Mouse (Mus musculus): ENCODE data around the gene Iqgap1.
"Not testable (repeated sequence)": the region's sequence is repeated elsewhere in the genome, so short reads cannot be mapped to it uniquely, and the experiment has no call there.

The Iqgap1 gene

DNA sequence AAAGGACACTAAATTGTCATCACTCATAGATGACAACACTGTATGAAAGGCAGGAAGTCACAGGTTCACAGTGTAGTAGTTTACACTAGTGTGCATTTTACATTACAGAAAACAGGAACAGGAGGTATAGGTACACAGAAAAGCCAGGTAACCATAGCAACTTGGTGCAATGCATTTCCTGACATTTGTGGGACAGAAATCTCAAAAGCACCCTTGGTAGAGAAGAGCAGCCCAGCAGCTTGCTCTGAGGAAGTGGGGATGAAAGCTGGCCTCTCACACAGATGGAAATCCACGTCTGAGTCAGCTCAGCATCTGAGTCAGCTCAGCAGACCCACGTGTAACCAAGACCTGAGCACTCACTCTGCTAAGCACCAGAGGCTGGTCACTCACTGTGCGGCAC lies 59.7 kb downstream of the Iqgap1 start:
- no peak for DNase-seq

GRCm38 (mm10) chr7:80763864-80764437 lies 61.8 kb downstream of the Iqgap1 start:
- no peak for DNase-seq

DNA sequence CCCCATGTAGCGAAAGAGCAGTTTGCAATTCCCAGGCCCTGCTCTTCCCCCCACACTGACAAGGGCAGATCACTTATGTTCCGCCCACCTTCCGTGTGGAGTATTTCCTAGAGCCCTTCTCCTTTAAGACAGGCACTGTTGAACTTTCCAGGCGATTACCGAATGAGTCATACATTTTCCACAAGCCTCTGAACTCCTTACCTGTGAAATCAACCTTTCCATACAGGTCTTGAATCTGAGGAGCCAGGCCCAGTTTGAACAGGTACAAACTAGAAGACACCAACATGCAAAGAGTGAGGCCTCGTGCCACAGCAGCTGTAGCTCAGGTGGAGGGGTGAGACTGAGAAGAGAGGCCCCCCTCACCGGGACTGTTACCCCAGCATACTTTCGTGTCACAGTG lies 63.5 kb downstream of the Iqgap1 start:
- DNase-seq: no peak

GRCm38 (mm10) chr7:80754086-80754485 lies 71.7 kb downstream of the Iqgap1 start:
- DNase-seq: no peak

GRCm38 (mm10) chr7:80753613-80754012 lies 72.2 kb downstream of the Iqgap1 start:
- DNase-seq: no peak

DNA sequence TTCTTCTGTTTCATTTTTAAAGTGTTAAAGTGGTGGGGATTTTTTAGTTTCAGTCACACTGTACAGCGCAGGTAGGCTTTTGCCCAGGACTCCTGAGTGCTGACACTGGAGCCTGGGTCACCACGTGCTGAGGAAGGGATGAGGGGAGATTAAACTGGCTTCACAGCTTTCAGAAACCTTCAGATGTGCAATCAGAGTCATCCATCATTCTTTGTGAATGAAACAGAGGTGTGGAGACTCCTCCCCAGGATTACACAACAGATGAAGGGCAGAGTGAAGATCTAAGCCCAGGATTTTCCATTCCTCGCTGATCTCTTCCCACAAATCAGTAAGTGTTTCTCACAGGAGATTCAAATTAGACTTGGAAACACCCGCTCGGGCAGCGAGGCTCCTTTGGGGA lies 76.2 kb downstream of the Iqgap1 start:
- no peak for DNase-seq

- DNase-seq: not testable (repeated sequence)
Observed at GRCm38 (mm10) chr7:80749109-80749508, 76.7 kb downstream of the Iqgap1 start.

GRCm38 (mm10) chr7:80747371-80747770 lies 78.4 kb downstream of the Iqgap1 start:
- DNase-seq: no peak

GRCm38 (mm10) chr7:80746166-80746761 lies 79.5 kb downstream of the Iqgap1 start:
- no peak for DNase-seq

DNA sequence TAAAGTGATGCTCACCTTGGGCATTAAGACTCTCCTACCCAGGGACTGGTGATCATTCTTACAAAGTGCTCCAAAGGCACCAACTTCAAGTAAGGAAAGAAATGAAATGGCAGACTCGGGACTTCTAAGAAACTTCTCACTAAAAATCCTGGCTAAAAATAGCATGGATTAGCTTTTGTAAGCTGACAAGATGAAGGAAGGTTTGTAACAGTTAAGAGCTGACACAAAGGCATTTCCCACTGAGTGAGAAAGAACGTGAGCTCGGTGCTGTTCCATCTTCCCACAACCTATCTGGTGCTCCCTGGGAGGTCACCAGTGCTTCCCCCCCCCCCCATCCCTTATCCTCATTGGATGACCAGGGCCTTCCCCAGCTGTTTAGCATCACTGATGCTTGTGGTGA lies 80.0 kb downstream of the Iqgap1 start:
- DNase-seq: no peak

DNA sequence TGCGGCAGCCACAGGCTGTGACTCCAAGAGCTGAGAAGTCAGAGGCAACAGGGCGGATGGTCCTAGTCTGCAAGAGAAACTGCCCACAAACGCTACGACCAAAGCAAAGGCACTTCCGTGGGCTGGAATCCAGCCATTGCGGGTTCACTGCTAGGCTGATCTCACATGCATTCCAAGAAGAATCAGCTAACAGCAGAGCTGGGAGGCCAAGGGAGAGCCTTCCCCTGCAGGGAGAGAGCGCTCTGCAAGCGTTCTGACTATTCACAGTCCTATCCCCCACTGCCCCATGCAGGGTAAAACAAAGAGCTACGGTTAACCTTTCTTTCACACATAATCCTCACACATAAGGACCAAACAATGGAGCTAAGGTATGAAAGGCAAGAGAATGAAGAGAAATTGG lies 80.5 kb downstream of the Iqgap1 start:
- DNase-seq: no peak

DNA sequence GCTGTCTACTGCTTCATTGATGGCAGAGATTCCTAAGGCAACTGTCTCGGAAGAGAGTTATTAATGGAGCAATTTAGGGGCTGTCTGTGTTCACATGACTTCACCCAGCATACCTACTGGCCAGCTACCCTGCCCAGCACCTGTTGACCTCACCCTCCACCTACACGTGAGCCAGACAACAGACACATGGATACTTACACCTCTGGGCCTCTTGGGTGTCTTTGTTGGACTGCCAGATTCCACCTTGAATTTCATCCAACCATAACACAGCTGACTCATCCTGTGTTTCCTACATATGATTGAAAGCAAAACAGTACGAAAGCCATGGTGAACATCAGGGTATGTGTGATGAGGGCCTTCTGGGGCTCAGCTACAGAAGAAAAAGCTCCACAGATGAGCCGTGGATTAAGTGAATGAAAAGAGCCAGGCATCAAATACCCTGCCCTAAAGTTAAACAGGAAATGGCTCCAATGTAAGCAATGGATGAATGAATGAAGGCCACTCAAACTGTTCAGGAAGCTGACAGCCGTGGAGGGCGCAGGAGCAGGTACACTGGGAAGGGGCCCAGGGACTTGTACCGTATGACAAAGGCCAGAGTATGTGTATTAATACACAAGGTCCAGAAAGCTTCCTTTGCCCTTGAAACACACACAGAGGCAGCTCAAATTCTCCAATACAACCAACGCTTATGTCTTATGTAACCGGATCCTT lies 81.7 kb downstream of the Iqgap1 start:
- DNase-seq: no peak

DNA sequence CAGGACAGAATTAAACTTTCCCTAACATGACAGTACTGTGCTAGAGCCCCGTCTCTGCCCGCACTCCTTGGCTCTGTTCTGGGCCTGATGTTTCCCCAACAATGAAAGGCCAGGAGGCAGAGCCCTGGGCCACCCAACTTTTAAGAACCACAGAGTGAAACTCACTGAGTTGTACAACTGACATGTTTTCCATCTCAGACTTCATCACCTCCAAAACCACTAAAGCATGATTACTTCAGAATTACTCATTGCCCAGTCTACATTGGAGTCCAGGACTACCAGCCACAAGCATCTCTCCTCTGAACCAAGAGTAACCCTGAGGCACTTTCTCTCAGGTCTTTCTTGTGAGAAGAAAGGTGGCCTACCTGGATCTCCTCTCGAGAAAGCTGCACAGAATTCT lies 83.1 kb downstream of the Iqgap1 start:
- DNase-seq: no peak

GRCm38 (mm10) chr7:80740954-80741353 lies 84.8 kb downstream of the Iqgap1 start:
- peak; percentile 35 to 55 for DNase-seq

- no peak for DNase-seq
Observed at GRCm38 (mm10) chr7:80736199-80736598, 89.6 kb downstream of the Iqgap1 start.

GRCm38 (mm10) chr7:80732986-80733385 lies 92.8 kb downstream of the Iqgap1 start:
- no peak for DNase-seq

GRCm38 (mm10) chr7:80729662-80730061 lies 96.1 kb downstream of the Iqgap1 start:
- peak; percentile 37 to 39 for DNase-seq

DNA sequence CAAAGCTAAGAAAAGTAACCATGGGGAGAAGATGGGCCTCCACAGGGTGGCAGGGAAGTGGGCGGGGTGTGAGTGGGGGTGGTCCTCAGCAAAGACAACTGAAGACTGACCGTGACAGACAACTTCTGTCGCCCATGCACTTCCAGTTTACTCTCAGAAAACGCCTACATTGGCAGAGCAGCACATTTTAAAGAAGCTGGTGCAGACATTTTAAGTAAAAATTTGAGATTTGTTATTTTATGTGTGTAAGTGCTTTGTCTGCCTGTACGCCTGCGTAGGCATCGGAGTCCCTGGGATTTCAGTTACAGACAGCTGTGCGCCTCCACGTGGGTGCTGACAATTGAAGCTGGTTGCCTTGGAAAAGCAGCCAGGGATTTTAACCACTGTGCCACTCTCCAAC lies 104.7 kb downstream of the Iqgap1 start:
- DNase-seq: no peak

- DNase-seq: no peak
Observed at GRCm38 (mm10) chr7:80719582-80719981, 106.2 kb downstream of the Iqgap1 start.

- DNase-seq: no peak
Observed at GRCm38 (mm10) chr7:80719038-80719437, 106.7 kb downstream of the Iqgap1 start.

- DNase-seq: peak; percentile 61 to 64
Observed at GRCm38 (mm10) chr7:80718471-80718870, 107.3 kb downstream of the Iqgap1 start.

GRCm38 (mm10) chr7:80716758-80717157 lies 109.0 kb downstream of the Iqgap1 start:
- DNase-seq: no peak

DNA sequence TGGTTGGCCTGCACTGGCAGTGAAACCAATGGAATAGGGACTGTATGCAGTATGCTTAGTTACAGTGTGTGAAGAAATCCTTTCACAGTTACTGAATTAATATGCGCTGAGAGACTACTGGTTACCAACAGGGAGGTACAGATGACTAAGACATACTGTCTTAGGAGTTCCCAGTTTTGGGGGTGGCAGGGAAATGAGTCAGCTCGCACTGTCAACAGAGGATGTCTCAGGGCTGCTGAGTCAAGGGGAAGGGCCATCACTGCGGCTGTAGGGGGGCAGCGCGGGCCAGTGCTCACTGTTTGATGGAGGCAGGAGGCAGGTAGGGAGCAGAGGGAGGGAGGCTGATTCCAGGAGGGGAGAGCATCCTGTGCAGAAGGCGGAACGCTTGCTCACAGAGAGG lies 110.5 kb downstream of the Iqgap1 start:
- no peak for DNase-seq

DNA sequence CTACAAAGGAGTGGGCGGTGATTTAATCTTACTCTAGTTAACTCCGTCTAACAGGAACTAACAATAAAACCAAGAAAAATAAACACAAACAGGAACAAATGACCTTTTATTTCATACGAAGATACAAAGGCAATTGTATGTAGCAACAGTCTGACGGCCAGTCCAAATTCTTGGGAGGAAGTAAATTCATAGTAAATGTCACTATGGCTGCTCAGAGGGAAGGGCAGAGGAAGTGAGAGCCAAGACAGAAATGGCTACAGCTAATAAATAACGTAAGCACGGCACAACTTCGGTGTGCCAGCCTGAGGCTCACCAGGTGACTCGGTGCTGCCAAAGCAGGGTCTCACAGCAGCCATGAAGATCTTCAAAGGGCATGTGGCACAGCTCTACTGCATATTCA lies 114.3 kb downstream of the Iqgap1 start:
- no peak for DNase-seq
